Mouse (Mus musculus) stomach, embryonic 15.5 days (tissue): Measurements from ENCODE around the gene Nrxn2. TPM values are rescaled to one million over a fixed set of nuclear protein-coding genes. Genes with fewer than 3 reads are reported as not detected.

Source experiments
- ATAC-seq: fragments of 200-750 bp; cut with Nextera tagmentation; 2 replicates; pipeline ENCODE4 v1.8.0; 2017; ENCODE audit warnings: low read depth, moderate number of reproducible peaks, moderate TSS enrichment; ENCODE audit not compliant: insufficient read depth, low FRiP score
- H3K27ac ChIP-seq: fragments of 300-500 bp; sonication (generic); 2 replicates; pipeline ENCODE4 v1.5.1; 2015; ENCODE audit warnings: mild to moderate bottlenecking, inconsistent platforms
- H3K27me3 ChIP-seq: fragments of 300-500 bp; sonication (generic); replicated peaks from 2 replicates; pipeline ENCODE4 v1.6.1; 2015; ENCODE audit warnings: inconsistent platforms
- H3K36me3 ChIP-seq: fragments of 300-500 bp; sonication (generic); 2 replicates; pipeline ENCODE4 v1.6.1; 2015; ENCODE audit warnings: inconsistent platforms
- H3K4me1 ChIP-seq: fragments of 300-500 bp; sonication (generic); 2 replicates; pipeline ENCODE4 v1.6.1; 2015; ENCODE audit warnings: inconsistent platforms
- H3K4me2 ChIP-seq: fragments of 300-500 bp; sonication (generic); 2 replicates; pipeline ENCODE4 v1.6.1; 2015; ENCODE audit warnings: mild to moderate bottlenecking, inconsistent platforms
- H3K4me3 ChIP-seq: fragments of 300-500 bp; sonication (generic); replicated peaks from 2 replicates; pipeline ENCODE4 v1.5.1; 2015; ENCODE audit warnings: inconsistent platforms
- H3K9ac ChIP-seq: fragments of 300-500 bp; sonication (generic); 2 replicates; pipeline ENCODE4 v1.6.1; 2015; ENCODE audit warnings: inconsistent platforms
- H3K9me3 ChIP-seq: fragments of 300-500 bp; sonication (generic); 2 replicates; pipeline ENCODE4 v1.6.1; 2016; ENCODE audit warnings: inconsistent platforms
- WGBS: fragments of 180-500 bp; shearing (Covaris S2); methylation state at CpG from one replicate; pipeline ENCODE4 v1.1.7; 2015; 5-methylcytosine and 5-hydroxymethylcytosine counted together
- polyA plus RNA-seq: library from polyadenylated mRNA; unstranded; fragments of >200 nt; fragmentation: Nextera tagmentation; extraction: Ambion mirVana; gene quantifications from 2 replicates; pipeline ENCODE4 v1.2.1, GENCODE M21; 2015

Nrxn2 gene
- polyA plus RNA-seq, 1 experiment from 2014 or later: 1.4 TPM

- 57% methylated on average over 4 of the region's 4 CpGs for WGBS
- Histone ChIP-seq H3K9me3 (no peaks in the 10 kb centered on the region), H3K4me3 (no peak overlapping the region), H3K4me2 (no peak overlapping the region), H3K27ac (no peak overlapping the region; the same call in 1 of the 2 replicates), H3K9ac (no peak overlapping the region), H3K36me3 (peaks cover 5% of the 10 kb centered on the region; the same call in 1 of the 2 replicates), H3K4me1 (peaks cover 24% of the 10 kb centered on the region), H3K27me3 (no peaks in the 10 kb centered on the region)
- 0 out of 2 replicates have a peak, but pooled peaks have one; percentile 11 for ATAC-seq
These were observed 36.1 kb upstream of the Nrxn2 start for GRCm38 (mm10) chr19:6382323-6382924.

- no peak for ATAC-seq
- no peaks in the 10 kb centered on the region for H3K27me3 ChIP-seq
- H3K36me3 ChIP-seq: no peaks in the 10 kb centered on the region
- H3K4me2 ChIP-seq: no peak overlapping the region
- no peaks in the 10 kb centered on the region for H3K9me3 ChIP-seq
- H3K4me1 ChIP-seq: peaks cover 24% of the 10 kb centered on the region
- WGBS: 52% methylated on average over 5 of the region's 5 CpGs
- no peak overlapping the region; the same call in 1 of the 2 replicates for H3K27ac ChIP-seq
- H3K4me3 ChIP-seq: no peak overlapping the region
- H3K9ac ChIP-seq: no peak overlapping the region
These were observed 35.1 kb upstream of the Nrxn2 start for GRCm38 (mm10) chr19:6383470-6383869.

- WGBS: 12% methylated on average over 7 of the region's 7 CpGs
- peak within 1 kb of the TSS; percentile 11; the same call in 1 of the 2 replicates for H3K4me3 ChIP-seq
- no peaks in the 10 kb centered on the region for H3K9me3 ChIP-seq
- H3K4me2 ChIP-seq: peak within 1 kb of the TSS; percentile 32
- H3K9ac ChIP-seq: no peak within 1 kb of the TSS
- no peaks in the 10 kb centered on the region for H3K36me3 ChIP-seq
- no peak within 1 kb of the TSS; the same call in 1 of the 2 replicates for H3K27ac ChIP-seq
- no peaks in the 10 kb centered on the region for H3K27me3 ChIP-seq
- peak; percentile 55 for ATAC-seq
- H3K4me1 ChIP-seq: peaks cover 24% of the 10 kb centered on the region
These were observed 34.4 kb upstream of the Nrxn2 start, which contains the start of gene Pygm for GRCm38 (mm10) chr19:6384128-6384527. Gene Pygm (plus strand): TSS chr19:6384399.

GRCm38 (mm10) chr19:6384954-6385353, 33.6 kb upstream of the Nrxn2 start:
- Histone ChIP-seq H3K27me3 (no peaks in the 10 kb centered on the region), H3K9ac (no peak overlapping the region), H3K4me1 (peaks cover 30% of the 10 kb centered on the region), H3K9me3 (no peaks in the 10 kb centered on the region), H3K4me2 (peak overlapping the region; percentile 32; the same call in 1 of the 2 replicates), H3K36me3 (no peaks in the 10 kb centered on the region), H3K27ac (no peak overlapping the region), H3K4me3 (no peak overlapping the region; the same call in 1 of the 2 replicates)
- WGBS: 65% methylated on average over 11 of the region's 11 CpGs
- no peak for ATAC-seq

GRCm38 (mm10) chr19:6385419-6385818, 33.1 kb upstream of the Nrxn2 start:
- Histone ChIP-seq H3K9me3 (no peaks in the 10 kb centered on the region), H3K4me1 (peaks cover 30% of the 10 kb centered on the region), H3K9ac (no peak overlapping the region), H3K27ac (no peak overlapping the region), H3K4me2 (no peak overlapping the region), H3K4me3 (no peak overlapping the region), H3K27me3 (no peaks in the 10 kb centered on the region), H3K36me3 (no peaks in the 10 kb centered on the region)
- no peak for ATAC-seq
- WGBS: 71% methylated on average over 5 of the region's 5 CpGs

GRCm38 (mm10) chr19:6385821-6386220, 32.7 kb upstream of the Nrxn2 start:
- Histone ChIP-seq H3K4me2 (no peak overlapping the region), H3K4me3 (no peak overlapping the region), H3K9me3 (no peaks in the 10 kb centered on the region), H3K27me3 (no peaks in the 10 kb centered on the region), H3K36me3 (no peaks in the 10 kb centered on the region), H3K27ac (no peak overlapping the region), H3K4me1 (peaks cover 30% of the 10 kb centered on the region), H3K9ac (no peak overlapping the region)
- ATAC-seq: no peak
- 82% methylated on average over 7 of the region's 7 CpGs for WGBS

- Histone ChIP-seq H3K9ac (no peak overlapping the region), H3K9me3 (no peaks in the 10 kb centered on the region), H3K4me1 (peaks cover 30% of the 10 kb centered on the region), H3K4me3 (no peak overlapping the region), H3K4me2 (no peak overlapping the region), H3K27ac (no peak overlapping the region), H3K36me3 (no peaks in the 10 kb centered on the region), H3K27me3 (no peaks in the 10 kb centered on the region)
- ATAC-seq: no peak
- WGBS: 68% methylated on average over 9 of the region's 9 CpGs
These were observed 32.3 kb upstream of the Nrxn2 start for GRCm38 (mm10) chr19:6386234-6386633.

GRCm38 (mm10) chr19:6388006-6388405, 30.5 kb upstream of the Nrxn2 start:
- Histone ChIP-seq H3K4me2 (no peak overlapping the region), H3K27ac (no peak overlapping the region), H3K9ac (no peak overlapping the region), H3K36me3 (no peaks in the 10 kb centered on the region), H3K4me3 (no peak overlapping the region), H3K9me3 (no peaks in the 10 kb centered on the region), H3K4me1 (peaks cover 30% of the 10 kb centered on the region), H3K27me3 (no peaks in the 10 kb centered on the region)
- WGBS: 78% methylated on average over 13 of the region's 13 CpGs
- no peak for ATAC-seq

GRCm38 (mm10) chr19:6389803-6390202, 28.7 kb upstream of the Nrxn2 start:
- H3K27ac ChIP-seq: no peak overlapping the region
- peaks cover 17% of the 10 kb centered on the region for H3K4me1 ChIP-seq
- H3K36me3 ChIP-seq: no peaks in the 10 kb centered on the region
- H3K9me3 ChIP-seq: no peaks in the 10 kb centered on the region
- ATAC-seq: peak; percentile 19; the same call in 1 of the 2 replicates
- WGBS: 11% methylated on average over 16 of the region's 16 CpGs
- H3K9ac ChIP-seq: no peak overlapping the region
- H3K4me2 ChIP-seq: peak overlapping the region; percentile 54
- peak overlapping the region; percentile 35 for H3K4me3 ChIP-seq
- no peaks in the 10 kb centered on the region for H3K27me3 ChIP-seq

- Histone ChIP-seq H3K4me1 (peaks cover 12% of the 10 kb centered on the region), H3K27me3 (no peaks in the 10 kb centered on the region), H3K9me3 (no peaks in the 10 kb centered on the region), H3K36me3 (no peaks in the 10 kb centered on the region), H3K4me2 (peak overlapping the region; percentile 54), H3K27ac (no peak overlapping the region), H3K9ac (no peak overlapping the region), H3K4me3 (peak overlapping the region; percentile 35; the same call in 1 of the 2 replicates)
- WGBS: 49% methylated on average over 6 of the region's 6 CpGs
- ATAC-seq: no peak
These were observed 28.3 kb upstream of the Nrxn2 start for GRCm38 (mm10) chr19:6390251-6390650.

GRCm38 (mm10) chr19:6392743-6393393, 25.7 kb upstream of the Nrxn2 start:
- Histone ChIP-seq H3K9me3 (no peaks in the 10 kb centered on the region), H3K27ac (no peak overlapping the region), H3K36me3 (no peaks in the 10 kb centered on the region), H3K4me1 (peaks cover 8% of the 10 kb centered on the region; the same call in 1 of the 2 replicates), H3K27me3 (peaks cover 4% of the 10 kb centered on the region; the same call in 1 of the 2 replicates), H3K4me2 (no peak overlapping the region), H3K9ac (no peak overlapping the region), H3K4me3 (no peak overlapping the region)
- ATAC-seq: no peak
- 87% methylated on average over 14 of the region's 14 CpGs for WGBS

- H3K9me3 ChIP-seq: no peaks in the 10 kb centered on the region
- 89% methylated on average over 16 of the region's 16 CpGs for WGBS
- no peaks in the 10 kb centered on the region for H3K36me3 ChIP-seq
These were observed 24.9 kb upstream of the Nrxn2 start for GRCm38 (mm10) chr19:6393637-6394036.

More at GRCm38 (mm10) chr19:6393637-6394036, 24.9 kb upstream of the Nrxn2 start:
- Histone ChIP-seq H3K27ac (no peak overlapping the region), H3K4me3 (no peak overlapping the region), H3K9ac (no peak overlapping the region), H3K4me2 (no peak overlapping the region), H3K4me1 (peaks cover 14% of the 10 kb centered on the region; the same call in 1 of the 2 replicates), H3K27me3 (peaks cover 4% of the 10 kb centered on the region; the same call in 1 of the 2 replicates)
- ATAC-seq: no peak
